Mouse (Mus musculus) cerebellum, postnatal 10 days (tissue): ENCODE results near the gene Zranb3.
"Not testable (repeated sequence)": the region's sequence is repeated elsewhere in the genome, so short reads cannot be mapped to it uniquely, and the experiment has no call there.

Experiments
- DNase-seq, 2 experiments: peaks; one replicate each; pipeline ENCODE4 v3.0.0; 2021; ENCODE audit warnings: mixed read lengths in 2 of 2

Gene Zranb3

GRCm38 (mm10) chr1:127989387-127989786 is 113.5 kb downstream of the Zranb3 start:
- DNase-seq: no peak

DNA sequence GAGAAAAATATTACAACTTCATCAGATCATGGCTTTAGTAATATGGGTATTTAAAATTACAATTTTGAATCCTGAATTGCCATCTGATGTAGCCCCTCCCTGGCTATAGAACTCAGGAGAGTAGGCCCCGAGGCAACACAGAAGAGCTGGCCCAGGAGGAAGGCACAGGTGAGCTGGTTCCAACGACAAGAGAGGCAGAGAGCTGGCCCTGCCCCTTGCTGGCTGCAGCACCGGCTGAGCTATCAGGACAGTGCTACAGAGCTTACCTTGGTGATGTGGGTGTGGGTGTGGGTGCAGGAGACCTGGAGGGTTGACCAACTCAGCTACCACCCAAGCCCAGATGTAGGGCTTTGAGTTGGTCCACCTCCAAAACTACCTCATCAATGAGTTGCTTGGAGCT is 114.6 kb downstream of the Zranb3 start:
- DNase-seq: no peak

DNA sequence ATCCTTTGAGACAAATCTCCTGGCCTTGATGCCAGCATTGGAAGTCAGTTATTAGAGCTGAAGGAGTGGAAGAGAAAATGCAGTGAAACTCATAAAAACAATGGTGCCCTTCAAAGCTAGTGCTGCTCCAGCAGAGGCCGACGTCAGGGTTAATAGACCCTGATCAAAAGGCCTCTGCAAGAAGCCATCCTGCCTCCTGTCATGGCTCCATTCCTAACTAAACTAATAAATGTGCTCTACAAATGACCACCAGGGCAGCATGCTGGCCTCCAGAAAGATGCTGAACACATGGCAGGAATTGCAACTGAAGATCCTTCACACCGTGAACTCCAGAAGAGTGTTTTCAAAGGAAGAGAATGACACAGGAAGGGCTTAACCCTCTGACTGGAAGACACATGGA is 117.5 kb downstream of the Zranb3 start:
- DNase-seq: no peak

DNA sequence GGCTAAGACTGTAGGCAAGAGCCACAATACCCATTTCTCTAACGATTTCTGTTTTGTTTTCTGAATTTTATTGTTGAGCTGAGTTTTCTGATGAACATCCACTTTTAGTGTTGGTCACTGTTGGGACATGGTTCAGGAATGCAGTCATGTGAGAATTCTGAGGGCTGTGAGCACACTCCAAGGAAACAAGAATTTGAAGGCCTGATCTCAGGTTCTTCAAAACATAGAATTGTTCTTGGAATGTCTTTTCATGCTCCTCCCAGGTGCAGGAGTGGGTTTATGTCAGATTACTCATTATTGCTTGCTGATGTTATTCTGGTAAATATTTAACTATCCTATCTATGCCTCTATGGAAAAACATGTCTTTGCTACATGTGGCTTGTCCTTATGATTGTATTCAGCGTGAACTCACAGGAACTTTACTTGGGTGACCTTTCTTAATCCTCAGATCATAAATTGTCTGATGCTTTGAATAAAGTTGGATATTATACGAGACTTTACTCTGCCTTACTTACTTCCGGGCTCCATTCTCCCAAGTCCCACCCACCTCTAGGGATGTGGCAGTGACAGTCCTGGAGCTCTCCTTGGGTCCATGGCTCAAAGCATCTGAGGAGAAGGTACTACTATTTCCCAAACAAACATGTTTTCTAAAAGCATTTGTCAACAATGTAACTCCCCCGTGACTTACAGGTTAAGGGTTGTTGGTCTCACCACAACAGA is 119.4 kb downstream of the Zranb3 start:
- DNase-seq: no peak

- no peak for DNase-seq
Observed at GRCm38 (mm10) chr1:127982268-127982667, 120.6 kb downstream of the Zranb3 start.

GRCm38 (mm10) chr1:127980911-127981559 is 121.8 kb downstream of the Zranb3 start:
- no peak for DNase-seq

DNA sequence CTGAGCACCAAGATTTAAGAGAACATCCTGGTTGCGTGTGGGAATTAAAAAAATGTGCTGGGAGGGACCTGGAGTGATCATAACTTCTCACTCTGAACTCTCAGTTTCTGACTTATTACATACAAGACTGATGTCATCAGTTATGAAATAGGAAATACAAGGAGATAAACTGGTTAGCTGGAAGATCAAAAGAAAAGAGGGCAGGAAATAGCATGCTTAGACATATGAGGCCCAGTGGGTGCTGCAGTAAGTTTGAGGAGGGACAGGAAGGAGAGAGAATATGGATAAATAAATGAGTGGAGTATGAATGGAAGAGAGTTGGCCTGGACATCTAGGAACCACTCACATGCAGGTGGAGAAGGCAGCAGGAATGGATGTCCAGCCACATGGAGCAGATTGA is 124.7 kb downstream of the Zranb3 start:
- no peak for DNase-seq

DNA sequence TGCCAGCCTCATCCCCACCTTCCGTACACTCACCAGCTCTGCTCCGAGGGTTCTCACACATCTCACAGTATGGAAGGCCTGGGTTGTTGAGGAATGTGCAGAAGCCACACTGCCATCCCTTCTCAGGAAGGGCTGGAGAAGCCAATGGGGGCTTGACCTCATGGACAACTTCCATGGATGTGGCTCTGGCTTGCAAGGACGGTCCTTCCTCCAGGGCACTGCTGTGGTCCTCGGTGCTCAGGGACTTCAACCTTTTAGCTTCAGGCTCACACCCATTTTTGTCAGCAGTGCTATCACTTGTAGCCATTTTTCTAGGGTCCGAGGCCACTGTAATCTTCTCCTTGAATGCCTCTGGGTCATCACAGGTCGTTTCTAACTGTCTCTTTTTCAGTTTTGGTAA is 126.7 kb downstream of the Zranb3 start:
- no peak for DNase-seq

DNA sequence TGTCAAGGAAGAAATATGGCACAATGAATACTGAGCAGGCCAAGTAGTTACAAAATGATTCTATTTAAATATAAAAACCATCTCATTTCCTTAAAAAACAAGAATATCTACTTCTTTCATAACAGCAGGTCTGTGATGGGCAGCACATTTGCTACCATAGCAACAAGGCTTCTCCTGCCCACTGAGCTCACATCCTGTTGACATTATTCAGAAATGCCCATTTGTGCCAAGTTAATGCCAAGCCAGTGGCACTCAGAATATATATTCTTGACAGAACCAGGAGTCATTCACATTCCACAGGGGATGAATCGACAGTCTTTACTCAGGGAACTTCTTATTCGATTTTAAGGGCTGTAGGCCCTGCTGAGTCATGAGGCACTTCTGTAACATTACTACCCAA is 127.2 kb downstream of the Zranb3 start:
- DNase-seq: no peak

- no peak for DNase-seq
Observed at GRCm38 (mm10) chr1:127974082-127974481, 128.8 kb downstream of the Zranb3 start.

GRCm38 (mm10) chr1:127970870-127971269 is 132.0 kb downstream of the Zranb3 start:
- no peak for DNase-seq

- DNase-seq: no peak
Observed at GRCm38 (mm10) chr1:127963326-127963725, 139.5 kb downstream of the Zranb3 start.

- no peak for DNase-seq
Observed at GRCm38 (mm10) chr1:127961140-127961539, 141.7 kb downstream of the Zranb3 start.

DNA sequence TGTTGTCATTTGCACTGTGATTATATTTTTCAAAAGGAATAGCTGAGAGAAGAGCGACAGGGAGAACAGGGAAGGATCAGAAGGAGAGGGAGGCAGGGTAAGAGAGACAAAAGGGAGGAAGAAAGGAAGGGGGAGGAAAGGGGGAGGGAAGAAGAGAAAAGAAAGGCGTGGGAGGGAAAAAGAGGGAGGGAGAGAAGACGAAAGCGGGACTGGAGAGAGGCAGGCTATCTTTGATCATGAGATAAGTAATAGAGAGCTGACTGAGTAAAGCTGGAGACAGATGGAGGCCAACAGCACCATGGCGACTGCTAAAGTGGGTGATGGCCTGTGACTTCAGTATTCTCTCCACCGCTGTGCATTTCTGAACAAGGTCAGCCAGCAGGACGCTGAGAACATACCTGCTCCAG is 143.5 kb downstream of the Zranb3 start:
- DNase-seq: no peak

DNA sequence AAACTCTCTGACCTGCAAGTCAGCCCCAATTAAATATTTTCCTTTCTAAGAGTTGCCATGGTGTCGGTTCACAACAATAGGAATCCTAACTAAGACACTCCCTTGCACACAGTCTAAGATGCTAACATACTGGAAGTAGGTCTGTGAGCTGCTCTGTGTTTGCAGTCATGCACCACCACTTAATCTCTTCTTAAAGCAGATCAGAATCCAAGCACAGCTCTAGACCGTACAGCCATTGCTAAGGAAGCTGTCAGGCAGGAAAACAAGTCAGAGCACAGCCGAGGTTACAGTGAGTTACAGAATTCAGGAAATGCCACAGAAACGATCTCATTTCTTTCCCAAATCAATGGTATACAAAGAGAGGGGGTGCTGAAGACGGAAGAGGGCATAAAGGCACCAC is 144.0 kb downstream of the Zranb3 start:
- DNase-seq: no peak

DNA sequence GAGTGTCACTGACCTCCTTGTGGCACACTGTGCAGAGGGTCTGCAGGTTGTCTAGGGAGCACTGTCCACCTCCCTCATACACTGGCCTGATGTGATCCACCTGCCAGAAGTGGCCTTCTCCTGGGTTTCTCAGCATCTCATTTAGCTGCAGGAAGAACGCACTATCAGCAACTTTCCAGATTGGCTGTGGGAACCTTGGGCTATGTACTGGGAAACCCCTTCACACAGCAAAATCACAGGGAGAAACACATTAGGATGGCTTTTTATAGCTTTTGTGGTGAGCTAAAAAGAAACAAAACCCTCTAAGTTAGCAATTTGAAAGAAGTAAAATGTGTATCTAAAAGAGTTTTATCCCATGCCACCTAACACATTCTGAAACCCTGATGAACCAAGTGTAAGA is 146.3 kb downstream of the Zranb3 start:
- no peak for DNase-seq

DNA sequence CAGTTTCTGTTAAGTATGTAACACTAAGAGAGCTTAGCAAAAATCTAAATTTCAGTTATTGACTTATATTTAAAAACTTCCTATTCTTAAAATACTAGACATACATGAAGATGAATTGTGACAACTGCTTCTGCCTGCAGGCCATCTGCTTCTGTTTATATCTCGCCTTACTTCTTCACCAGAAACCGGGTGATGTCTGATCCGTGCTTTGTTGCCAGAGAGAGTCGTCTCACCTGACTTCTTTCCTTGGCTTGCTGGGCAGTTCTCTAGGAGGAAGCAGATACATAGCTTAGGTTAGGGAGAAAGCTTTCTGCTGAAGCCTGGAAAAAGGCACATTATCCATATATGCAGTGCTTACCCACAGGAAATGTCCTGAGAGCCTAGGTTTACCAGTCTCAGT is 148.0 kb downstream of the Zranb3 start:
- no peak for DNase-seq

DNA sequence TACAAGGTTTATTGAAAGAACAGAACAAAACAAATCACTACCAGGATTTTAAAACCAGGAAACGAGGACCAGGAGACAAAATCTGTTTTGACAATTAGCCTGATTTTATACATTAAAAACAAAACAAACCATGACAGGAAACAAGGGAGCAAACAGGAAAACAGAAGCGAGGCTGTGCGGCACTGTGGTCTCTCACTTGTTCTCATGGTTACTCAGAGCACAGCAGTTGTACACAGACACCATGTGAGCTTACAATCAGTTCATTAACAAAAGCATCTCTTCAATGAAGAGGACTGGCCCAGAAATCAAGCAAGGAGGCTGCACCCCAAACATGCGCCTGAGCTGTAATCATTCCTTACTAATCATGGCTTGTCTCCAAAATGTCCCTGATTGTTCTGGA is 148.6 kb downstream of the Zranb3 start:
- DNase-seq: not testable (repeated sequence)

GRCm38 (mm10) chr1:127952276-127952675 is 150.6 kb downstream of the Zranb3 start:
- DNase-seq: no peak

DNA sequence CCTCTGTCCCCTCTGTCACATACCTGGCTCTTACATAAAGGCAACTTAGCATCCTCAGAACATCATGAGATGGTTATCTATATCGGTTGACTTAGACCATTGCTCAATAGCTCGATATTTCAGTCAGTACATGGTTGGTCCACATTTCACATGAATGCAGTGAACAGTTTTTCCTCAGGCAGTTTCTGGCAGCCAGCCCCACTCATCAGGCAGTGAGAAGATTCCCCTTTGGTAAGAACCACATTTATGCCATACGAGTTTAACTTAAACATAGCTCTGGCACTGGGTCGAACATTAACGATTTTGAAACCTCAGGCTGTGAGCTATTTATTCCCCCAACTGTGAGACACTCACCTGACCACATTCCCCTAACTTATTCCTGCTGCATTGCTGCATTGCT is 154.1 kb downstream of the Zranb3 start:
- DNase-seq: no peak

DNA sequence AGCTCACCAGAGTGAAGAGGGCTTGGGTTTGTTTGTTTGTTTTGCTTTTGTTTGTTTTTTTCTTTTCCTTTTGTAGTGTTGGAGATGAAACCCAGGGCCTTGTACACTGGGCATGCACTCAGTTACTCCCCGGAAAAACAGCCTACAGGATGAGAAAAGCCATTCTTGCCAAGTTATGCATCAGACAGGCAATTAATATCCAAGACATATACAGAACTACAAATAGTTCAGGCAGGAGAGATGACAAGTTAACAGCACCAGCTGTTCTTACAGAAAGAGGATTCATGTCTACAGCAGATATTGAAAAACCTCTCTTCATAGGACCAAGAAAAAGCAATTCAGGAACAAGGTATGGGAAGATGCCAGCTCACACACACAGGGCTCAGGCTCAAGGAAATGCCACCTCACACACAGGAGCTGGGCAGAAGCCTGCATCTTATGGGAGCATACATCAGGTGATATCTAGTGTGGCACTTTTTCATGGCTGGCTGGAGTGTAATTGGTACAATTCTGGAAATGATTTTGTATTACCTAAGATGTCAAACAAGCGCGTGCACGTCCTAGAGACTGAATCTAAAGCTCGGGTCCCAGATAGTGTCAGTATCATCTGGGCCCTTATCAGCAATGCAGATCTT is 156.1 kb downstream of the Zranb3 start:
- DNase-seq: no peak

DNA sequence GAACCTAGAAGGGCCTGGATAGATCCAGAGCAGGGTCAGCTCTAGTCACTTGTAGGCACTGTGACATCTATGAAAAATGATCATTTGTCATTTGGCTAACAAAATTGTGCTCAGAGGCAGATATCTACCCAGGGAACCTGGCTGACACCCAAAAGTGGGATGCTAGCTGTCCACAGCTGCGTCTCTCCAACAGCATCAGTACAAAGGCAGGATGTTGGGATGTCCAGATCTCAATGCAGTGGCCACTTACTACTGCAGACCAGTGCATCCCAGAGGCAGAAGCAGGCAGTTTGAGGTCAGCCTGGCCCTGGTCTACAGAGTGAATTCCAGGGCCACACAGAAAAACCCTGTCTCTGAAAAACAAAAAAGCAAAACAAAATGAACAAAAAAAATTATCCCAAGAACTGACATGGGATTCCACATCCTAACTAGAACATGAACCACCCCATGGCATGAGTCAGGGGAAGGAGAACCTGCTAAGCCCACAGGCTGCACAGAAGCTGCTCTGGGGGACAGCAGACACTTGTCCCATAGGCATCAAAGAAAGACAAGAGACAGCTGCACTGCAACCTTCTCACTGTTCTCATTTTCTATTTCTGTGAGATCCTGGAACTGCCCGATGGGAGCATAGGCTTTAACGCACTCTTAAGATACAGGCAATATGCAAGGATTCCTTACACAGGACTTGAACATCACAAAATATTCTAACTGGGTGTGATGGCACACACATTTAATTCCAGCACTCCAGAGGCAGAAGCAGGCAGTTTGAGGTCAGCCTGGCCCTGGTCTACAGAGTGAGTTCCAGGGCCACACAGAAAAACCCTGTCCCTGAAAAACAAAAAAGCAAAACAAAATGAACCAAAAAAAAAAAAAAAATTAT is 156.9 kb downstream of the Zranb3 start:
- DNase-seq: peak; percentile 68 to 71

DNA sequence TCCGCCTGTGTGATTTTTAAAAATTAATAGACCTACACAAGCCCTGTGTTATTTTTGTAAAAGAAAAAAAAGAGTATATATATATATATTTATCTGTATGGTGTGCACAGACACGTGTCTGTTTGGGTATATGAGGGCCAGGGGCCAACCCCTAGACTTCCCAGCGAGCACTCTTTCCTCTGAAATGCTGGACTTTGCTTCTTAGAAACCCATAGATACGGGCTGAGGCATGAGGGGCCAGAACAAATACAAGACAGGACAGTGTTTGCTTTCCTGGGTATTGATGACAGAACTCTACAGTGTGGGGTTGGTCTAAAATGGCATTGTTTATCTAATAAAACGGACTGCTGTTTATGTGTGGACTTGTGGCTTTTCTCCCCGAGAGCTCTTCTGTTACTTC is 159.3 kb downstream of the Zranb3 start:
- DNase-seq: no peak
